Mouse (Mus musculus) testis, adult 2 months (tissue): ENCODE measurements around the gene Ctns.

ENCODE experiments used
- CTCF ChIP-seq: fragments of 200-500 bp; IDR thresholded peaks from 2 replicates; pipeline ENCODE4 v1.5.1; 2012; ENCODE audit warnings: low read depth, mild to moderate bottlenecking, inconsistent platforms, low read length, moderate library complexity; ENCODE audit not compliant: control insufficient read depth, insufficient read depth, insufficient replicate concordance
- POLR2A ChIP-seq: fragments of 200-500 bp; IDR thresholded peaks from 2 replicates; pipeline ENCODE4 v1.6.1; 2012; ENCODE audit warnings: low read depth, mild to moderate bottlenecking, inconsistent platforms, low read length, moderate library complexity; ENCODE audit not compliant: control insufficient read depth

DNA sequence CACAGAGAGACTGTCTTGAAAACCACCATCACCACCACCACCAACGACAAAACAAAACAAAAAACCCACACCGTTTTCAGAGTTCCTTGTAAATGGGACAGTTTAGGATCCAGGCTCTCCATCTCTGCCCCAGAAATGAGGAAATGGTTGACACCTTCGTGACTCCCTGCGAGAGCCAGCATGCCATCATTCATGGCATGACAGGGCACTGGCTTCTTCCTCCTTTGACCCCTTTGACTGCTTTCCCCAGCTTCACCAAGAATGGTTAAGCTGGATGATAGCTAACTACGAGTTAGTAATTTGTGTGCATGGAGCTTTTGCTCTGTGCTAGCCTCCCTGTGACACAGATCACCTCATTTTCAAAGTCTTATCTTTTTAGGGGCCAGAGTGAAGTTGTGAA lies 36.6 kb downstream of the Ctns start:
- TF ChIP-seq POLR2A (no peak), CTCF (no peak)
